Mouse (Mus musculus) heart, adult 2 months (tissue): ENCODE results near the gene Gm15517.

Source experiments
- CTCF ChIP-seq: fragments of 200-600 bp; IDR thresholded peaks from 2 replicates; pipeline ENCODE4 v1.8.1; 2022; ENCODE audit warnings: antibody characterized with exemption, mild to moderate bottlenecking, moderate library complexity
- POLR2A ChIP-seq: fragments of 200-500 bp; IDR thresholded peaks from 2 replicates; pipeline ENCODE4 v1.6.1; 2011; ENCODE audit warnings: mild to moderate bottlenecking, low read depth, low read length, control low read depth; ENCODE audit not compliant: insufficient read depth

DNA sequence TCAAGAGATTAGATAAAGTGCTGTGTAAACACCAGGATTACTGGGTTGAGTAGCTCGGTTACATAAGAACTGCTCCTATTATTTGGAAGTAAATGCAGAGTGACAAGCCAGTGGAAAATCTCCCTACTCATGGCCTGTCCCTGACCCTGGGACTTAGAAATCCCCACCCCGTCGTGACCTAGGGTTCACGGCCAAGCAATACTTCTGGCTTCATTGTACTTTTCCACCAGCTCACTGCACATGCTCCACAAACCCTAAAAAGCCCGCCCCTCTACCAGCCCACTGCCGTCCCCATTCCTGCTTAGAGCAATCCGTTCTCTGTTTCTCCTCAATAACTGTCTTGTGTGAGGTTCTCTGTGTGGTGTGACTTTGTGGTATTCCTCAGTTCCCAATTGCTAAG lies 26.5 kb downstream of the Gm15517 start:
- TF ChIP-seq POLR2A = no peak
- no peak for TF ChIP-seq CTCF
